Mouse (Mus musculus): Measurements from ENCODE around the gene Lrp2. TPM values are rescaled to one million over a fixed set of nuclear protein-coding genes. Genes with fewer than 3 reads are reported as not detected.

The Lrp2 gene
- total and polyA plus RNA-seq, 3 experiments = 0.01 TPM; not detected in 2

GRCm38 (mm10) chr2:69591966-69592505 is 6.2 kb upstream of the Lrp2 start:
- H3K4me3 ChIP-seq (ENCODE audit: control insufficient read depth in 1 of 2, insufficient read depth in 1 of 2, low read depth in 2 of 2, low read length in 2 of 2) = no peak overlapping the region
- no peaks in the 10 kb centered on the region for H3K36me3 ChIP-seq (ENCODE audit: control insufficient read depth in 1 of 2, insufficient read depth in 2 of 2, low read length in 2 of 2)
- H3K27ac ChIP-seq (ENCODE audit: control insufficient read depth, low read depth, low read length) = no peak overlapping the region
- H3K79me2 ChIP-seq (ENCODE audit: control insufficient read depth, insufficient read depth, low read length, poor library complexity) = no peaks in the 10 kb centered on the region
- no peaks in the 10 kb centered on the region; a peak in 1 of 4 replicates for H3K27me3 ChIP-seq (ENCODE audit: control insufficient read depth in 1 of 2, insufficient read depth in 2 of 2, low read length in 2 of 2)
- no peaks in the 10 kb centered on the region for H3K9me3 ChIP-seq (replicated peaks; ENCODE audit: insufficient read depth, low read length)
- DNase-seq (ENCODE audit: low read depth, low spot score) = no peak
- H3K9ac ChIP-seq (ENCODE audit: control insufficient read depth, low read depth, low read length, poor library complexity, severe bottlenecking) = no peak overlapping the region
- H3K4me1 ChIP-seq (ENCODE audit: control insufficient read depth in 1 of 2, insufficient read depth in 2 of 2, low read length in 2 of 2) = no peaks in the 10 kb centered on the region
- no peak for TF ChIP-seq JUND (IDR thresholded peaks at IDR 0.05; ENCODE audit: low read depth, low read length)
- no peak for TF ChIP-seq RAD21 (IDR thresholded peaks at IDR 0.05; ENCODE audit: low read depth, low read length)

- no peak for DNase-seq (ENCODE audit: low read depth, low spot score)
- H3K4me1 ChIP-seq (ENCODE audit: control insufficient read depth in 1 of 2, insufficient read depth in 2 of 2, low read length in 2 of 2) = no peaks in the 10 kb centered on the region
- TF ChIP-seq KAT2A (conservative IDR thresholded peaks at IDR 0.05; ENCODE audit: low read depth, low read length) (no peak), NRF1 (IDR thresholded peaks at IDR 0.05; ENCODE audit: insufficient read depth, low read depth, low read length, poor library complexity, severe bottlenecking) (no peak), HCFC1 (IDR thresholded peaks at IDR 0.05; ENCODE audit: low read depth, low read length) (no peak), JUND (IDR thresholded peaks at IDR 0.05; ENCODE audit: low read depth, low read length) (no peak), CTCF (IDR thresholded peaks at IDR 0.05 in 2 of 3, conservative IDR thresholded peaks at IDR 0.05 in 1 of 3; ENCODE audit: control insufficient read depth in 1 of 3, insufficient read depth in 1 of 3, low read depth in 2 of 3, low read length in 3 of 3, poor library complexity in 1 of 3, severe bottlenecking in 1 of 3) (no peak), ZNF384 (IDR thresholded peaks at IDR 0.05; ENCODE audit: low read depth, low read length) (no peak), MXI1 (IDR thresholded peaks at IDR 0.05; ENCODE audit: low read depth, low read length) (no peak), UBTF (IDR thresholded peaks at IDR 0.05; ENCODE audit: borderline replicate concordance, insufficient read depth, low read depth, low read length) (no peak), EP300 (IDR thresholded peaks at IDR 0.05; ENCODE audit: low read depth in 1 of 2, low read length in 2 of 2) (no peak), TCF12 (IDR thresholded peaks at IDR 0.05; ENCODE audit: low read depth, low read length) (no peak), SIN3A (IDR thresholded peaks at IDR 0.05; ENCODE audit: low read length) (no peak), GATA1 (IDR thresholded peaks at IDR 0.05; ENCODE audit: low read depth, low read length) (no peak)
- no peak overlapping the region for H3K9ac ChIP-seq (ENCODE audit: control insufficient read depth, low read depth, low read length, poor library complexity, severe bottlenecking)
- no peaks in the 10 kb centered on the region for H3K79me2 ChIP-seq (ENCODE audit: control insufficient read depth, insufficient read depth, low read length, poor library complexity)
- H3K9me3 ChIP-seq (replicated peaks; ENCODE audit: insufficient read depth, low read length) = no peaks in the 10 kb centered on the region
- H3K27me3 ChIP-seq (ENCODE audit: control insufficient read depth in 1 of 2, insufficient read depth in 2 of 2, low read length in 2 of 2) = no peaks in the 10 kb centered on the region
- no peaks in the 10 kb centered on the region for H3K36me3 ChIP-seq (ENCODE audit: control insufficient read depth in 1 of 2, insufficient read depth in 2 of 2, low read length in 2 of 2)
- H3K27ac ChIP-seq (ENCODE audit: control insufficient read depth, low read depth, low read length) = no peak overlapping the region
- no peak overlapping the region for H3K4me3 ChIP-seq (ENCODE audit: control insufficient read depth in 1 of 2, insufficient read depth in 1 of 2, low read depth in 2 of 2, low read length in 2 of 2)
These were observed 4.7 kb upstream of the Lrp2 start for GRCm38 (mm10) chr2:69590548-69590947.

GRCm38 (mm10) chr2:69587896-69588295 is 2.0 kb upstream of the Lrp2 start:
- Histone ChIP-seq H3K27me3 (ENCODE audit: control insufficient read depth in 1 of 2, insufficient read depth in 2 of 2, low read length in 2 of 2) (no peaks in the 10 kb centered on the region), H3K79me2 (ENCODE audit: control insufficient read depth, insufficient read depth, low read length, poor library complexity) (no peaks in the 10 kb centered on the region), H3K9ac (ENCODE audit: control insufficient read depth, low read depth, low read length, poor library complexity, severe bottlenecking) (no peak overlapping the region), H3K4me3 (ENCODE audit: control insufficient read depth in 1 of 2, insufficient read depth in 1 of 2, low read depth in 2 of 2, low read length in 2 of 2) (no peak overlapping the region), H3K9me3 (replicated peaks; ENCODE audit: insufficient read depth, low read length) (no peaks in the 10 kb centered on the region), H3K36me3 (ENCODE audit: control insufficient read depth in 1 of 2, insufficient read depth in 2 of 2, low read length in 2 of 2) (no peaks in the 10 kb centered on the region), H3K4me1 (ENCODE audit: control insufficient read depth in 1 of 2, insufficient read depth in 2 of 2, low read length in 2 of 2) (no peaks in the 10 kb centered on the region), H3K27ac (ENCODE audit: control insufficient read depth, low read depth, low read length) (no peak overlapping the region)
- TF ChIP-seq UBTF (IDR thresholded peaks at IDR 0.05; ENCODE audit: borderline replicate concordance, insufficient read depth, low read depth, low read length) (no peak), MAX (IDR thresholded peaks at IDR 0.05; ENCODE audit: low read length) (no peak), POLR2A (IDR thresholded peaks at IDR 0.05; ENCODE audit: control insufficient read depth in 1 of 2, insufficient read depth in 1 of 2, low read depth in 1 of 2, low read length in 2 of 2, poor library complexity in 1 of 2) (no peak), MAZ (IDR thresholded peaks at IDR 0.05; ENCODE audit: low read depth, low read length) (no peak)
- no peak for DNase-seq (ENCODE audit: low read depth, low spot score)

All from MEL (cell line).